Mouse (Mus musculus) gastrocnemius, adult 2 months (tissue): ENCODE measurements around the gene Dscam. TPM values are rescaled to one million over a fixed set of nuclear protein-coding genes. Genes with fewer than 3 reads are reported as not detected.

Experiments used
- DNase-seq: peaks from one replicate; pipeline ENCODE4 v3.0.0; 2022
- H3K27ac ChIP-seq: fragments of 200-600 bp; 2 replicates; pipeline ENCODE4 v1.8.1; 2022; ENCODE audit warnings: mild to moderate bottlenecking
- H3K4me3 ChIP-seq: fragments of 200-600 bp; 2 replicates; pipeline ENCODE4 v1.8.1; 2022; ENCODE audit warnings: mild to moderate bottlenecking, moderate library complexity
- CTCF ChIP-seq: fragments of 200-600 bp; IDR thresholded peaks from 2 replicates; pipeline ENCODE4 v1.8.1; 2022; ENCODE audit warnings: antibody characterized with exemption, mild to moderate bottlenecking, moderate library complexity
- intact Hi-C: fragments of 180-260 bp; cut with DNase I; formaldehyde crosslinking; loops from one replicate; pipeline ENCODE4 v1.15.1; 2025
- long read RNA-seq, 2 experiments: library from polyadenylated mRNA; stranded (forward); transcript quantifications; one replicate each; pipeline ENCODE4 v2.0.0; 2021
- total RNA-seq, 2 experiments: library from RNA; stranded (reverse); gene quantifications; 2 replicates each; pipeline ENCODE4 v1.2.3; 2021

Dscam gene
- not detected for total RNA-seq
- long read RNA-seq, experiment 1, result 0 reads
- long read RNA-seq, experiment 2, result 0 reads

- TF ChIP-seq CTCF, result no peak
Observed at GRCm38 (mm10) chr16:97170513-97171081, at the start of gene Dscam. Gene Dscam (minus strand): TSS chr16:97170752.

DNA sequence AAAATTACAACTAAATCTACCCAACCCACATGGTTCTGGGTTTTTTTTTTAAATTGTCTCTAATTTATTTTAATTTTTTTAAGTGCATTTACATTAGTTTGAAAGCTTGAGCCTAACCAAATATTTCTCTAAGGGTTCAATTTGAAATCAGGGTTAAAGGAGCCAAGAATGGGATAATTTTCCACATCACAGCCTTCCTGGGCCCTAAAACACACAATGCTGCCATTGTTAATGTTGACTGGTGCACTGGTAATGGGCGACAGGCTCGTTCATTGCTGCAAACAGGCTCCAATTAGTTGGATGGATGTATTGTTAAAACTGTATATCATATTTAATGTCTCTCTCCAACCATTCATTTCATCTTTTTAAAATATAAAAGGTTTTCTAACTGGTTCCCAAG, 48.8 kb upstream of the Dscam start:
- no peak for TF ChIP-seq CTCF
- intact Hi-C loops, result no loop called here
- Histone ChIP-seq H3K27ac (no peak overlapping the region), H3K4me3 (no peak overlapping the region)
- no peak for DNase-seq

More at GRCm38 (mm10) chr16:97170513-97171081, at the start of gene Dscam:
- intact Hi-C loops, result no loop called here
- peak; percentile 14 for DNase-seq
- H3K27ac ChIP-seq, result no peak within 1 kb of the TSS
- H3K4me3 ChIP-seq, result no peak within 1 kb of the TSS; the same call in 1 of the 2 replicates

DNA sequence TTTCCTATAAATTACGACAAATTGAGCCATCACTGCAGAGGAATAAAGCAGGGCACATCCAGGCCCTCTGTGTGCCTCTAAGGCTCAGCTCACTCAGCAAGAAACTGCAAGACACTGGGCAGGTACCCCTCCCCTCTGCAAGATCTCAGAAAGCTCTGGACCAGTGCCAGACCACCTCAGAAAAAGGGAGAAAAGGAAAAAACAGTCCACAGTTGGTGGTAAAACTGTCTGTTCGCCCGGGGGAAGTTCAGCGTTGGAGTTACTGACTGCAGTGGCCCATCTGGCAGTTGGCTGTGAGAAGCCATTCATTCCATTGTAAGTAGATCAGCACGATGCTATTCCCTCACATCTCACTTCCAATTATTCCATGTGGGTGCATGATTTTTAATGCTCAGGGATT, 39.4 kb upstream of the Dscam start:
- no peak for TF ChIP-seq CTCF
- no peak overlapping the region for H3K27ac ChIP-seq
- DNase-seq, result no peak
- no peak overlapping the region for H3K4me3 ChIP-seq
- intact Hi-C loops, result no loop called here

GRCm38 (mm10) chr16:97208276-97208675, 37.7 kb upstream of the Dscam start:
- H3K4me3 ChIP-seq, result no peak overlapping the region
- intact Hi-C loops, result no loop called here
- H3K27ac ChIP-seq, result no peak overlapping the region
- no peak for DNase-seq
- no peak for TF ChIP-seq CTCF

DNA sequence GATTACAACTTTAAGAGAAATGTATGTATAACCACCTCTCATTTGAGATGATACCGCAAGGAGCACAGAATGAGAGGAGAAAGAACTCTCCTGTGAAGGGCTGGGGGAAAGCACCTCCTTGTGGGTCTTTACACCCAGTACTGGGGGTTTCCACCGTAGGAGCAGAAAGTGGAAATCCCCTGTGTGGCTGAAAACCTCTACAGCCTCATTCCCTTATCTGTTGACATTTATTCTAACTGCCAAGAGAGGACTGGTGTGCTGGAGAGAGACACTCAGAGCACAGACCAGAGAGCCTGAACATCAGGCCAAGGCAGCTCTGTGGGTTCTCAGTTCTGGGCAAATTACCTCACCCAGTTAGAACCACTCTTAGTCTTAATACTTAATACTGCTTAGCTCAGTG, 33.5 kb upstream of the Dscam start:
- Histone ChIP-seq H3K4me3 (no peak overlapping the region), H3K27ac (no peak overlapping the region)
- no peak for DNase-seq
- no peak for TF ChIP-seq CTCF
- intact Hi-C loops, result no loop called here

DNA sequence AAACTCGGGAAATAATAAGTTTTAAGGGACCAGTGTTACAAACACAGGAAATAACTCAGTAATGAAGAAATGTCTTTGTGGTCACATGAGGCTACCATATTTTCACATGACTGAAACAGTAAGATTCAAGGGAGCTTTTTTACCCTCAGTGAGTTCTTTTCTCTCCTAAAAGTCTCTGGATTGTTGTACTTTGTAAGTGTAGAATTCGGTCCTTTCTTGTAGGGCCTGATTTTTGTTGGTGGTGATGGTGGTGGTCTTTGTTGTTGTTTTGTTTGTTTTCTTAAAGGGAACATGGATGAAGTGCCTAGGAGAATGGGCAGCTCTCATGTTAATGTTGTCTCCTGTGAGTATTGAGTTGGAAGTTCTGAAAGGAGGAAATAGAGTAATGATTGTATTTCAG, 33.0 kb upstream of the Dscam start:
- Histone ChIP-seq H3K27ac (no peak overlapping the region), H3K4me3 (no peak overlapping the region)
- DNase-seq, result no peak
- no peak for TF ChIP-seq CTCF
- intact Hi-C loops, result no loop called here

DNA sequence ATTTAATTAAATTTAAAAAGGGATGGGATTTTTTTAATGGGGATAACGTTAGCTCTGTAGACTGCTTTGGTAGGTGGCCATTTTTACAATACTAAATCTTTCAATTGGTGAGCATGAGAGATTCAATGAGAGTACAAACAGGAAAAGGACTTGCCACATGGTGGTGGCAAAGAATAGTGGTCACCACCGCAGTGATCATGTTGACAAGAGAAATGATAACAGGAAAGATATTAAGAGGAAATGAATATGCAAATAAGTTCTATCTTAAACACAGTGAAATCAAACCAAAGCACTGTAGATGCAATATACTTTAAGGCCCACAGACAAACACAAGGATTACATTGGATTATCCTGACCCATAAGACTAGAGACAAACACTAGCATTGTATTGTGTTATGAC, 24.1 kb upstream of the Dscam start:
- no peak overlapping the region for H3K27ac ChIP-seq
- DNase-seq, result no peak
- no peak for TF ChIP-seq CTCF
- intact Hi-C loops, result no loop called here
- H3K4me3 ChIP-seq, result no peak overlapping the region

DNA sequence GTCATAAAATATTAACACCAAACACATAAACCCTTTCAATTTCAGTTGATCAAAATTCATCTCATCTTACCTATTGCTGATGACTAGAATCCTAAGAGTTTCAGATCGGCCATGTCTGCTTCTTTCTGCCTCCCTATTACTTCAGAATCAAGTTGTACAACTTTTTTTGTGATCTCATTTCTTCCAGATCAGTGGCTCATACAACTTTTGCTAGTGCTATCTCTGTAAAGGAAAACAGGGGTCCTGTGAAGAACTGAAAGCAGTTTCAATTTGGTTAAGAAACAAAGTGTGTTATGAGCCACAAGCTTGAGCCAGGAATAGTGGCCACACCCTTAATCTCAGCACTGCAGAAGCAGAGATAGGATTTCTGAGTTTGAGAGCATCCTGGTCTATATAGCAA, 23.6 kb upstream of the Dscam start:
- no peak for DNase-seq
- TF ChIP-seq CTCF, result no peak
- Histone ChIP-seq H3K4me3 (no peak overlapping the region), H3K27ac (no peak overlapping the region)
- intact Hi-C loops, result no loop called here

GRCm38 (mm10) chr16:97192296-97192695, 21.7 kb upstream of the Dscam start:
- Histone ChIP-seq H3K4me3 (no peak overlapping the region), H3K27ac (no peak overlapping the region)
- intact Hi-C loops, result no loop called here
- no peak for DNase-seq
- no peak for TF ChIP-seq CTCF

DNA sequence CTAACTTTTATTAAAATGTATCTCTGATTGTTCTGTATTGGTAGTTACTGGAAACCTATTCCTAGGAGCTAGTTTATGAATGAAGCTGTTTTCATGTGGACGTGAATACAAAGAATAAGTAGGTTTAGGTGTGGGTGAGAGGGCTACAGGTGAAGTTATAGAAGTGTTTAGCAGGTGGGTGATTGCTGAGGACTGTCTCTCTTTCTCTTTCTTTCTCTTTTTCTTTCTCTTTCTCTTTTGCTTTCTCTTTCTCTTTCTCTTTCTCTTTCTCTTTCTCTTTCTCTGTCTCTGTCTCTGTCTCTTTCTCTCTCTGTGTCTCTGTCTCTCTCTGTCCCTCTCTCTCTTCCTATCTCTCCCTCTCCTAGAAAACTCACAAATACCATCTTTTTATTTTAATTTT, 20.1 kb upstream of the Dscam start:
- intact Hi-C loops, result no loop called here
- no peak overlapping the region for H3K4me3 ChIP-seq
- DNase-seq, result no peak
- no peak overlapping the region for H3K27ac ChIP-seq
- TF ChIP-seq CTCF, result no peak

GRCm38 (mm10) chr16:97171500-97171899, 948 bp upstream of the Dscam start:
- intact Hi-C loops, result no loop called here
- Histone ChIP-seq H3K4me3 (no peak overlapping the region), H3K27ac (no peak overlapping the region)
- DNase-seq, result no peak
- no peak for TF ChIP-seq CTCF

GRCm38 (mm10) chr16:97169901-97170512, 545 bp downstream of the Dscam start:
- TF ChIP-seq CTCF, result no peak
- intact Hi-C loops, result no loop called here

GRCm38 (mm10) chr16:97168614-97169013, 1.9 kb downstream of the Dscam start:
- DNase-seq, result no peak
- intact Hi-C loops, result no loop called here
- H3K27ac ChIP-seq, result no peak overlapping the region
- H3K4me3 ChIP-seq, result no peak overlapping the region
- TF ChIP-seq CTCF, result no peak

More at GRCm38 (mm10) chr16:97169901-97170512, 545 bp downstream of the Dscam start:
- no peak for DNase-seq
- Histone ChIP-seq H3K4me3 (no peak overlapping the region), H3K27ac (no peak overlapping the region)

- no peak for TF ChIP-seq CTCF
- DNase-seq, result no peak
- no peak overlapping the region for H3K27ac ChIP-seq
- no peak overlapping the region for H3K4me3 ChIP-seq
- intact Hi-C loops, result no loop called here
Observed at GRCm38 (mm10) chr16:97168030-97168429, 2.5 kb downstream of the Dscam start.
